Mouse (Mus musculus) left cerebral cortex, adult 2 months (tissue): ENCODE data around the gene Ldlrad3. TPM values are rescaled to one million over a fixed set of nuclear protein-coding genes. Genes with fewer than 3 reads are reported as not detected.

Source experiments
- DNase-seq, 2 experiments: peaks; one replicate each; pipeline ENCODE4 v3.0.0; 2021 to 2022; ENCODE audit warnings: low spot score in 2 of 2, mixed read lengths in 1 of 2; ENCODE audit errors: extremely low spot score in 1 of 2
- H3K27ac ChIP-seq: fragments of 200-600 bp; 2 replicates; pipeline ENCODE4 v1.8.1; 2022
- H3K4me3 ChIP-seq: fragments of 200-600 bp; 2 replicates; pipeline ENCODE4 v1.8.1; 2022
- CTCF ChIP-seq: fragments of 200-600 bp; IDR thresholded peaks from 2 replicates; pipeline ENCODE4 v1.8.1; 2022; ENCODE audit warnings: antibody characterized with exemption, mild to moderate bottlenecking, moderate library complexity
- intact Hi-C: fragments of 180-260 bp; cut with DNase I; formaldehyde crosslinking; loops from one replicate; pipeline ENCODE4 v1.15.1; 2025
- total RNA-seq, 2 experiments: library from RNA; stranded (reverse); gene quantifications; 2 replicates each; pipeline ENCODE4 v1.2.3; 2021

Gene Ldlrad3
- total RNA-seq, 2 experiments from 2014 or later = 9.1 to 10.3 TPM

DNA sequence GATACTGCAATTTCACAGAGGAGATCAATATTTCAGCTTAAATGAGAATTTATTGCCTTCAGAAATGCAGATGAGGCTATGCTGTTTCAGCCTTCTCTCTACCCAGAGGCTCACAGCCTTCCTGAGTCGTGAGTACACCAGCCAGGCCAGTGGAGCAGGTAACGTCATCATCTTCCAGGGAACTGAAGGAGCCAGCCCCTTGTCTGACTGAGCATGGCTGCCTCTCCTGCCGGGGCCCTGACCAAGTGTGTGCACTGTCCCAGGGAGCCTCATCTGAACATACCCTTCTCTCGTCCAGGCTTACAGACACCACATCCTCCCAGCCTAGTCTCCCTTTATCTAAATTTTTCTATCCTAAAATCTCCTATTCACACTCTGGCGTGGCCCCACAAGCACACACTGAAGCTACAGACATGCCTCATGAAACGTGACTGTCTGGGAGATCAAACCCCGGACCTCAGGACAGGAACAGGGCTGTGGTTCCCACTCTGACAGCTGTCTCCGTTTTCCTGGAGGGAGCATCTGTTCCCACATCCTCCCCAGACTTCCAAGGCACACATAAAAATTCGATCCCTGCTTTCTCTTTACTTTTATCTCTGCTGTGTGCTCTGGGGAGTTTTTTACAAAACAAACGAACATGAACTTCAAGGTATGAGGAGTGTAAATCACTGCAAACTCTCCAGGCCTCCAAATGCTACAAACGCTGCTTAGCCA is 164.7 kb downstream of the Ldlrad3 start:
- no peak overlapping the region for H3K4me3 ChIP-seq
- intact Hi-C loops = no loop called here
- TF ChIP-seq CTCF = no peak
- DNase-seq = no peak
- no peak overlapping the region for H3K27ac ChIP-seq

DNA sequence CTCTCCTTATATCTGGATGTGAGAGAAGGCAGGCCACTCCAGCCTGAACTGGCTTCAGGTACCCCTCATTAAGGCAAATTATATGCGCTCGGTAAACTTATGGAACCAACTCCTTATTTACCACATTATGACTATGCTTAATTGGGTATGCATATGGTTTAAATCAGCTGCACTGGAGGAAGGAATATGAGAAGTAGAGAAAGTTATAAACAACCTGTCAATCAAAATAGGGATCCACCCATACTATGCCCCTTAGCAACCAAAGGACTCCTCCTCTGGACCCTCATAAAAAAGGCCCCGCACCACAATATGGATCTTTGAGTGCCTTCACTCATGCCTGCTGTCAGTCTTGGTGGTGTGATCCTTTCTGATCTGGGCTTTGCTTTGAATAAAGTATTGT is 165.6 kb downstream of the Ldlrad3 start:
- intact Hi-C loops = no loop called here
- no peak overlapping the region for H3K27ac ChIP-seq
- no peak for TF ChIP-seq CTCF
- H3K4me3 ChIP-seq = no peak overlapping the region
- no peak for DNase-seq

DNA sequence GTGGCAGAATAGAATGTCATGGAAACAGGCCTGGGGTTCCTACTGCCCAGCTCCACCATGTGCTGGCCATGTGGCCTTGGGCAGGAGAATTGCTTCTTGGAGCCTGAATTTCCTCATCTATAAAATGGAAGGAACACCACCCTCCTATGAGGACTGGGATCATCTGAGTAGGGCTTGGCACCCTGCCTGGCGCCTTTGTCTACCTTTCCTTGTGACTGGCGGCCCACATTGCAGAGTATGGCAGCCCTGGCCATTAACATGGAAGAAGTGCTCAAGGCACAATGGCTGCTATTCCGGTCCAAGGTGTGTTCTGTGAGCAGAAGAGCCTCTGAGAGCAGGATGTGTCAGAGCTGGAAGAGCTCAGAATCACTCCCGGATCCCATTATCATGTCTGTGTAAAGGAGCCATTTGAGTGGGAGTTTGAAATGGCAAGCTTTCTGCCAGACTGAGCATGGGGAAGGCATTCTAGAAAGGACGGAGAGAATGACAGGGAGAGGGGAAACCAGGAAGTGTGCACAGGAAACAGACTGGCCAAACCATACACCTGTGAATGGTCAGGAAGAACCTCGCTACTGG is 171.6 kb downstream of the Ldlrad3 start:
- Histone ChIP-seq H3K4me3 (no peak overlapping the region), H3K27ac (no peak overlapping the region)
- intact Hi-C loops = no loop called here
- DNase-seq = no peak
- no peak for TF ChIP-seq CTCF

DNA sequence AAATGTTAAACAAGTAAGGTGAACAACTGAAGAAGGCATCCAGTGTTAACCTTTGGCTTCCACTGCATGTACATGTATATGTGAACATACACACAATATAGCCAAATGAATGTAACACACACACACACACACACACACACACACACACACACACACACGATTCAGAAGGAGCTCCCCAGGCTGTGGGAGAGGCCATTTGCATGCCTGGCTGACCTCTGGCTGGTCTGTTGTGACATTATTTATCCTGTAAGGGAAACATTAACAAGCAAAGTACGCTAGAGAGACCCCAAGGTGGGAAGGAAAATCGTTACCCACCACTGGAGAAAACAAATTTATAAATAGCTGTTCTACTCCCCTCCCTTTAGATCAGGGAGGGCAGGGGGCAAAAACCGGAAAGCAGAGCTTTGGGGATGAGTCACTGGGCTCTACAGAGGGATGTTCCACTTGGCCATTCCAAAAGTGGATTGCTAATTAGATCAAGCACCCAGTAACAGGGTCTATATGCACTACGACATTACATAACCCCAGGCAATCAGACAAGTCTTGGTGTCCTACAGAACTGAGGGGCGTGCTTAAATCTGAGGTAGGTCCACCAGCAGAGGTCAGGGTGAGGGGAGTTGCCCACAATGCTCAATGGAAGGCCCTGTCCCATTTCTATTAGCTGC is 174.7 kb downstream of the Ldlrad3 start:
- Histone ChIP-seq H3K4me3 (no peak overlapping the region), H3K27ac (no peak overlapping the region)
- no peak for TF ChIP-seq CTCF
- intact Hi-C loops = no loop called here
- DNase-seq = no peak

DNA sequence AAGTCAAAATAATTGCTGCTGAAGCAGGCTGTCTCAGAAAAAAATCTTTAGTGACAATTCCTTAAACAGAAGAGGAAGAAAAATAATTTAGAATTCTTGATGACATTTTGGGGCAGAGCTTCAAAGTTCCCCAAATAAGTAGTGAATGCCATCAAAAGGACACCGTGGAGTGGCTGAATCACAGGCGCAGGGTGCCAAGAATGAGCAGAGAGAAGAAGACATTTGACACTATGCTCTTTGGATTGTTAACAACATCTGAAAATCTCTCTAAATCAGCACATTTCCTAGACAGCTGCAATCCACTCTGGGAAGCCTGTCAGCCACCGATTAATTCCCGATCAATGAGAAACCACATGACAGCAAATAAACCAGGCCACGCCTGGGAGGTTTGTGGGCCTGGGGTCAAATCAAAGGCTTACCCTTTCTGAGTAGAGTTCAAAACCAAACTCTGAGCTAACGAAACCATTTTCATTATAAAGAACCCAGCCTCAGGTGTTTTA is 176.4 kb downstream of the Ldlrad3 start:
- no peak for TF ChIP-seq CTCF

DNA sequence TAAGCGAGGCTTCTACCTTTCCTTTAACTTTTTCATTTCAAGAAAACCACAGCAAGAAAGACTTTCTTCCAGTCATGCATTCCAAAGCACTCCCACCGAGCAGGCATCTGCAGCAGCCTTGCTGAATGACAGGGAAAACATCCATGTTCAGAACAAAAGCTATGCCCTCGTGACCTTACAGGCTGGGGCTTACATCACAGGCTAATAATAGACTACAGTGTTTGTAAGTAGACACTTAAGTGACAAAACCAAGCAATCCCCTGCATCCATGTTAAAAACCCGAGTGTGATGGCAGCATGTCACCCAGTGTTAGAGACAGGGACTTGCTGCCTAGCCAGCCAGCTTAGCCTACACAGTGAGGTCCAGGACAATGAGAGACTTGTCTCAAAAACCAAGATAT is 180.0 kb downstream of the Ldlrad3 start:
- no peak overlapping the region for H3K4me3 ChIP-seq
- TF ChIP-seq CTCF = no peak
- peak overlapping the region; percentile 66 for H3K27ac ChIP-seq
- DNase-seq = no peak
- intact Hi-C loops = no loop called here

More for the DNA sequence above, 176.4 kb downstream of the Ldlrad3 start:
- H3K27ac ChIP-seq = no peak overlapping the region
- DNase-seq = no peak
- intact Hi-C loops = no loop called here
- H3K4me3 ChIP-seq = no peak overlapping the region

DNA sequence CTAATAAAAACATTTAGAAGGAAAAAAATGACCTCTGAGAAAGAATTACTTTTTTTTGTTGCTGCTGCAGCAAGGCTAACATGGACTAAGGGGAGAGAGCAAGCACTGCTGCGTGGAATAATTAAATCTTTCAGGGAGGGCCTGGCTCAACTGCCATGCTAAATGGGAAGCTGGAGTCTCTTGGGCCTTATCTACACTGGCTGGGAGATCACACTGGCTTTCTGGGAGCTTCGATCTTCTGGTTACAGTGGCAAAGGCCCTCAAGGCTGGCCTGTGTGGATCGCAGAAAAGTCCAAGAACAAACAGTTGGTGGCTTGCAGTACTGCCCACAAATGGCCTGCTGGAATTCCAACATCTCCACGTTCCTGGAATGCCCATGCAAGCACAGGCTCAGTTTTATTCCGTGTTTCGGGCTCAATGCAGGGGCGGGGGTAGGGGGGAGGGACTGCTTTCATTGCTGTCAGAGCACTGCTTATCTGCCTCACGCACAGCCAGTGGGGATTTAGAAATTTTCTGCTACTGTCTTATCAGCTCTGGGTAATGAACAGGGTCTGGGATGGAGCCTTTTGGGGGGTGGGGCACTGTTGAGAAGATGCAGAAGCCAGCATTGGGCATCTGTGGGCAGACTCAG is 180.7 kb downstream of the Ldlrad3 start:
- intact Hi-C loops = no loop called here
- DNase-seq = no peak
- no peak overlapping the region for H3K4me3 ChIP-seq
- peak overlapping the region; percentile 66 for H3K27ac ChIP-seq
- TF ChIP-seq CTCF = no peak

DNA sequence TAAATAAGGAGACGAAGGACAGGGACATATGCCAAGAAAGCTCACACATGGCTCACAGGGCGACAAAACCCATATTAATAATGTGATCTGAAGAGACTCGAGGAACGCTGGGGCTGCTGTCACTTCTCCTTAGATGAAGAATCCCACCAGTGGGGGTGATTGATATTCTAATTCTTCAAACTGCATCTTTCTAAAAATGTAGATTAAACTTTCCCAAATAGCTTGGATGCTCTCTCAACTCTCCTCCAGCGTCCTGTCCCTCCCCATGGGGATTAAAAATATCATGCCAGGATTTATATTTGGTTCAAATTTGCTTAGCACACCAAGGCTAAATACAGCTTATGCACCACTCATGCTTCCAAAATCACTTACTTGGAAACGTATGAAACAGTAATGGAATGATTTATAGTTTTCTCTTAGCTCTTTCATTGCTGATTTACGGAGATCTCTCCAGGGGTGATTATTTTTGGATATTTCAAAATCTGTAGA is 182.4 kb downstream of the Ldlrad3 start:
- intact Hi-C loops = no loop called here

DNA sequence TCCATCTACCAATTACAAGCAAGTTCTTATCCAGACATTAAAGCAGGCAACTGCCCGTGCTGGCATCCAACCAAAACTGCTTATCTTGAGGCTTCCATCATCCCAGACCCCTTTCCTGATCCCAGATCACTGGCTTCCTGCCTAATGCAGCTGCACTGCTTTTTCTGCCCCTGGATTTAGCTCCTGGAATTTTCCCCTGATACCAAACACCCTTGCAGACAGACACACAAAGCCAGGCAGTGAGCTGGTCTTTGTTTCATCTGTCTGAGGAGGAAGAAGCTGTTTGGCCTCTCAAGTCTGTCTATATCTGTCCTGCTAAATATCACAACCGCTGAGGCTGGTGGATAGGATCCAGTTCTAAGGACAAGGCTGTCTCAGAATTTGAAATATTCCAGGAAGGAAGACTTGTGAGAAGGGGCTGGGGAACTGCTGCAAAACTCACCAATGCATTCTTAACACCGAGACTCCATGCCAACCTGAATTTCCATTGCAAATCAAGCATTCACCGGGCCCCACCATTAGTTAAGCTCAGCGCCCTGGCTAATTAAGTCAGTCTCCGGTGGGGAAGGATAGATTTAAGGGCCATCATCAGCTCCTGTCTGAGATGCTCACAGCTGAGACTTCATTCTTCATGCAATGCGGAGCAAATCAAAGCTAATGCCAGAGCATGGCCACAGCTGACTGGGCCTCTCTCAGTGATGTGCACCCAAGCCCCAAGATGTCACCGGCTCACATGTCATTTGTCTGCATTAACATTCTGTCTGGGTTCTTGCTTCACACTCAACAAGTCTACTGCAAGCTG is 183.0 kb downstream of the Ldlrad3 start:
- TF ChIP-seq CTCF = no peak
- intact Hi-C loops = no loop called here
- no peak for DNase-seq
- peak overlapping the region; percentile 70 for H3K27ac ChIP-seq
- H3K4me3 ChIP-seq = no peak overlapping the region

More for the DNA sequence above, 182.4 kb downstream of the Ldlrad3 start:
- H3K4me3 ChIP-seq = no peak overlapping the region
- DNase-seq = no peak
- H3K27ac ChIP-seq = peak overlapping the region; percentile 70
- TF ChIP-seq CTCF = no peak

DNA sequence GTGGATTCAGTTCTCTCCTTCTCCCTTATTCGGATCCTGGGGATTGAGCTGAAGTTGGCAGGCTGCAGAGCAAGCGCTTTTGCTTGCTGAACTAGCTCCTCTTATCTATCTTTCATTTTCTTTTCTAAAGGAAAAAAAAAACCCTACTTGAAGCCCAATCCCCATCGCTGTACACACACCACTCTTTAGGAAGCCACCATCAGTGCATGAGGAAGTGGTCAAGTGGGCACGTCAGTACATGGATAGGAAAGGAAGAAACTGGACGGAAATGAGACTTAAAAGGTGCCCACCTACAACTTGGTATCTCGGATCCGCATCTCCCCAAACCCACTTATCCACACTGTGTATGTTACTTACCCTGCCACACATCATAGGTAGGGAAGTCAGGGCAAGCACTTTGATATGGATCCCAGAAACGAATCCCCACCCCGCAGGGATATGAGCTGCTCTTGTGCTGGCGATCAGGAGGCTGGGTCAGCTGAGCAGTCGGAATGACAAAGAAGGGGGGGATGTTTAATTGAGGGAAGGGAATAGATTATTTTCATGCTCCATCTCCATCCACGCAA is 183.7 kb downstream of the Ldlrad3 start:
- Histone ChIP-seq H3K27ac (peak overlapping the region; percentile 70), H3K4me3 (no peak overlapping the region)
- DNase-seq = no peak
- no peak for TF ChIP-seq CTCF
- intact Hi-C loops = no loop called here

DNA sequence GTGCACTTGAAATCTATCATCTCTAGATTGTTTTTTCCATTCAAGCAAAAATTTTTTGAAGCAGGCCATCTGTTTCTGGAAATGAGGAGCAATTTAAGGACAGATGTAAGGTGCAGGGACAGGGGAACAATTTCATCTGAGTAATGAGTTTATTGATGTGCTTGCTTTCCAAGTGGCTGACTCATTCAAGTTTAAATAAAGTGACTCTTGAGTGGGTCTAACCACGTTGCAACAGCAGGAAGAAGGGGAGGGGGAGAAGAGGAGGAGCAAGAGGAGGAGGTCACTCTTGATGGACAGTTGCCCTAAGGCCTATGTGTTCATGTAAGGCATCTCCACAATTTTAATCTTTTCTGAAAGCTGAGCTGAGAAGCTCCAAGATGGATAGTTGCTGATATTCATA is 184.5 kb downstream of the Ldlrad3 start:
- peak overlapping the region; percentile 70; the same call in 1 of the 2 replicates for H3K27ac ChIP-seq
- intact Hi-C loops = no loop called here

More for the DNA sequence above, 184.5 kb downstream of the Ldlrad3 start:
- TF ChIP-seq CTCF = no peak
- DNase-seq = no peak
- no peak overlapping the region for H3K4me3 ChIP-seq
